Mouse (Mus musculus) embryo, embryonic 11 days (tissue): ENCODE results near the gene Gm13030.
"Not testable (repeated sequence)": the region's sequence is repeated elsewhere in the genome, so short reads cannot be mapped to it uniquely, and the experiment has no call there.

Source experiments
- DNase-seq: peaks from one replicate; pipeline ENCODE4 v3.0.0-alpha.2; 2015

Gm13030 gene

DNA sequence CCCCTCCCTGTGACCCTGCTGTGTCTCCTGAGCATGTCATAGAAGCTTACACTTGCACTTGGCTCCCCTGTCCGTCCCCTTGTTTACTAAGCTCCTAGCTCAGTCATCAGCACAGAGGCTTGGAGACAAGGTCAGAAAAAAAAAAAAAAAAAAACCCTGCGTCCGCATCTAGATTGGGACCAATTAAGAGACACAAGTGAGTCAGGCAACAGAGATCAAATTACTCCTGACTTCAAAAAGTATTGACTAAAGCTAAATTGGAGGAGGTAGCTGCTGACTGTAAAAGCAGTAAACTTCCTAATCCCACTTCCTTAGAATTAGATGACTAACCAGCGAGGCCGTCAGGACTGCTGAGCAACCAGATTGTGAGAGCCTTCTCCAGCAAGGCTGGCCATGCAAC is 8.7 kb downstream of the Gm13030 start:
- no peak for DNase-seq

GRCm38 (mm10) chr4:138863344-138863998 is 10.3 kb downstream of the Gm13030 start, which contains the start of gene Pla2g5:
Gene Pla2g5 (minus strand): TSS chr4:138863482.
- no peak for DNase-seq

- peak; percentile 87 for DNase-seq
Measured at GRCm38 (mm10) chr4:138859728-138860127, 14.0 kb downstream of the Gm13030 start.

GRCm38 (mm10) chr4:138859245-138859644 is 14.5 kb downstream of the Gm13030 start:
- peak; percentile 79 for DNase-seq

GRCm38 (mm10) chr4:138858446-138858845 is 15.3 kb downstream of the Gm13030 start:
- no peak for DNase-seq

GRCm38 (mm10) chr4:138857576-138857975 is 16.2 kb downstream of the Gm13030 start:
- no peak for DNase-seq

- DNase-seq: peak; percentile 84
Measured at GRCm38 (mm10) chr4:138856491-138856890, 17.3 kb downstream of the Gm13030 start.

GRCm38 (mm10) chr4:138855092-138855632 is 18.6 kb downstream of the Gm13030 start:
- no peak for DNase-seq

- no peak for DNase-seq
Measured at GRCm38 (mm10) chr4:138852961-138853360, 20.8 kb downstream of the Gm13030 start.

- DNase-seq: peak; percentile 73
Measured at GRCm38 (mm10) chr4:138851463-138851862, 22.3 kb downstream of the Gm13030 start.

DNA sequence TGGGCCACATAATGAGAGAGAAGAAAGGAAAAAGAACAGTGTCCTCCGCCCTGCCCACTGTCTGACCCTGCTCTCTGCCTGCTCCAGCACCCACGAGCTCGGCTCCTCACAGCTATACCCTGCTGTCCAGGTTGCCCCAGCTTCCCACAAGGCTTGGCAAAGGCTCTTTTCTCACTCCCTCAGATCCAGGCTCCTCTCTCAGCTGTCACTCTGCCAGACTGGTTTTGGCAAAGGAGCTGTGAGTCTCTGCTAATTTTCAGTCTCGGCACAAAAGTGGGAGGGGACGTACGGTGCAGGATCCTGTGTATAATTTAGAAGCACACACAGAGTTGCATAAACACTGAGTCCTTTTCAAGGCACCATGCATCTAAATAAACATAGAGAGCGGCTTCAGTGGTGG is 32.4 kb downstream of the Gm13030 start:
- DNase-seq: no peak

DNA sequence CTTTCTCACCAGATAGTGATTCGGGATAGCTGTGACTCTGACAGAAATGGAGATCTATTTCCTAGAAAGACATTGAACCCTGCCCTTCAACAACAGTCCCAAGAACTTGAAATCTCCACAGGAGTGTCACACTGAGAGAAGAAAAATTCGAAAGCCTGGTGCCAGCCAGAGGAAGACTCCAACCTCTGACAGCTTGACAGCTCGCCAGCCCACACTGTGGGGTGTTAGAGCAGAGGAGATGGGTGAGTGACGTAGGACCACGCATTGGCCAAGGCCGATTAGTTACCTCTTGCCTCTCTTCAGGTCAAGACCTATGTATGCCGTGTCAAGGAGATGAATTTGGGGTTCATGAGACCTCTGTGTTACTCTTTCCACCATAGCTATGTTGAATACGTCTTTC is 33.0 kb downstream of the Gm13030 start:
- no peak for DNase-seq

GRCm38 (mm10) chr4:138839806-138840205 is 34.0 kb downstream of the Gm13030 start:
- no peak for DNase-seq

DNA sequence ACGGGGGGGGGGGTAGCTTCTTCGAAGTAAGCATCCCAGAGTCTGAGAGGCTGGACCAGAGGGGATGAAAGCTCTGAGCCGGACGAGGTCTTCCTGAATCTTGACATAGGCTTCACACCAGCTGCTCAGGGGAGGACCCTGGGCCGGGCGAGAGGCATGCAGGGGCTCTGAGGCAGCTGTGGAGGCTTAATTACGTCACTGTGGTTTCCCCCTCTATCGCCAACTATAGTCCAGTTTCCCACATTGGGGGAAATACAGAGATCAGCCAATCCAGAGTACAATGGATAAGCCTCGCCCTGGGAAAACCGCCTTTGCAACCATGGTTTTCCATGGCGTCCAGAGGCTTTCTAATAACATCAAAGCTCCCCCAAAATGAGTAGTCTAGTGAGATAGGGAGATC is 46.6 kb downstream of the Gm13030 start:
- DNase-seq: peak; percentile 9

GRCm38 (mm10) chr4:138825751-138826567 is 47.8 kb downstream of the Gm13030 start:
- peak; percentile 51 for DNase-seq

- DNase-seq: peak; percentile 33
Measured at GRCm38 (mm10) chr4:138824660-138825059, 49.1 kb downstream of the Gm13030 start.

- not testable (repeated sequence) for DNase-seq
Measured at GRCm38 (mm10) chr4:138824161-138824560, 49.6 kb downstream of the Gm13030 start.

DNA sequence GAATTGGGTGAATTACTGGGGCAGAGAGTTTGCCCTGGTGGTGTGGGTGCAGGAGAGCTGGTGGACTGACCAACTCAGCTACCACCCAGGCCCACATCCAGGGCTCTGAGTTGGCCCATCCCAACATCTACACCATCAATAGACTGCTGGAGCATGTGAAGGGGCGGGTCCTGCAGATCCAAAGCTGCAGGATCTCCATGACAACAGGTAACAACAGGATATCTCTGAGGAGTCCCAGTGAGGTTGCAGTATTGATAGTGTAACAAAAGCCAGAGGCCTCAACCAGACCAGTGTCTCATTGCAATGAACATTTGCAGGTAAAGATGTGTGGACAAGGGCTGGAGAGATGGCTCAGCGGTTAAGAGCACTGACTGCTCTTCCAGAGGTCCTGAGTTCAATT is 52.7 kb downstream of the Gm13030 start:
- no peak for DNase-seq
